Mouse (Mus musculus) stomach, postnatal 0 days (tissue): ENCODE measurements around the gene Ptpra. TPM values are rescaled to one million over a fixed set of nuclear protein-coding genes. Genes with fewer than 3 reads are reported as not detected.

Experiments used
- ATAC-seq: fragments of 200-750 bp; cut with Nextera tagmentation; 2 replicates; pipeline ENCODE4 v1.8.0; 2017; ENCODE audit not compliant: low FRiP score, low TSS enrichment
- DNase-seq: peaks from one replicate; pipeline ENCODE4 v3.0.0-alpha.2; 2016; ENCODE audit warnings: low spot score
- H3K27ac ChIP-seq: fragments of 300-500 bp; sonication (generic); replicated peaks from 2 replicates; pipeline ENCODE4 v1.5.1; 2014; ENCODE audit warnings: mild to moderate bottlenecking, control low read depth
- H3K27me3 ChIP-seq: fragments of 300-500 bp; sonication (generic); 2 replicates; pipeline ENCODE4 v1.6.1; 2014; ENCODE audit warnings: low read length; ENCODE audit not compliant: control insufficient read depth, insufficient read depth
- H3K36me3 ChIP-seq: fragments of 300-500 bp; sonication (generic); 2 replicates; pipeline ENCODE4 v1.6.1; 2014; ENCODE audit warnings: low read length, mixed read lengths; ENCODE audit not compliant: control insufficient read depth, insufficient read depth
- H3K4me1 ChIP-seq: fragments of 300-500 bp; sonication (generic); replicated peaks from 2 replicates; pipeline ENCODE4 v1.6.1; 2014; ENCODE audit warnings: antibody characterized with exemption; ENCODE audit not compliant: control insufficient read depth, insufficient read depth
- H3K4me2 ChIP-seq: fragments of 300-500 bp; sonication (generic); replicated peaks from 2 replicates; pipeline ENCODE4 v1.6.1; 2014; ENCODE audit warnings: low read depth, mild to moderate bottlenecking, control low read depth, moderate library complexity
- H3K4me3 ChIP-seq: fragments of 300-500 bp; sonication (generic); 2 replicates; pipeline ENCODE4 v1.5.1; 2014; ENCODE audit warnings: low read depth, low read length, control low read depth
- H3K9ac ChIP-seq: fragments of 300-500 bp; sonication (generic); 2 replicates; pipeline ENCODE4 v1.6.1; 2014; ENCODE audit warnings: mild to moderate bottlenecking, low read length, control low read depth, mixed read lengths
- H3K9me3 ChIP-seq: fragments of 300-500 bp; sonication (generic); 2 replicates; pipeline ENCODE4 v1.6.1; 2016; ENCODE audit warnings: low read length; ENCODE audit not compliant: control insufficient read depth
- CTCF ChIP-seq: IDR thresholded peaks from 2 replicates; pipeline ENCODE4 v1.5.1; 2016; ENCODE audit warnings: antibody characterized with exemption, low read depth, mild to moderate bottlenecking, moderate library complexity
- EP300 ChIP-seq: optimal IDR thresholded peaks from 2 replicates; pipeline ENCODE3; 2016; ENCODE audit warnings: antibody characterized with exemption
- WGBS: fragments of 180-500 bp; shearing (Covaris S2); extraction: QIAGEN DNeasy Blood & Tissue Kit; methylation state at CpG from one replicate; pipeline ENCODE4 v1.1.7; 2014; 5-methylcytosine and 5-hydroxymethylcytosine counted together
- polyA plus RNA-seq: library from polyadenylated mRNA; unstranded; fragments of >200 nt; fragmentation: Nextera tagmentation; extraction: Ambion mirVana; gene quantifications from 2 replicates; pipeline ENCODE4 v1.2.1, GENCODE M21; 2015

Ptpra gene
- polyA plus RNA-seq, 1 experiment from 2014 or later = 45.1 TPM

DNA sequence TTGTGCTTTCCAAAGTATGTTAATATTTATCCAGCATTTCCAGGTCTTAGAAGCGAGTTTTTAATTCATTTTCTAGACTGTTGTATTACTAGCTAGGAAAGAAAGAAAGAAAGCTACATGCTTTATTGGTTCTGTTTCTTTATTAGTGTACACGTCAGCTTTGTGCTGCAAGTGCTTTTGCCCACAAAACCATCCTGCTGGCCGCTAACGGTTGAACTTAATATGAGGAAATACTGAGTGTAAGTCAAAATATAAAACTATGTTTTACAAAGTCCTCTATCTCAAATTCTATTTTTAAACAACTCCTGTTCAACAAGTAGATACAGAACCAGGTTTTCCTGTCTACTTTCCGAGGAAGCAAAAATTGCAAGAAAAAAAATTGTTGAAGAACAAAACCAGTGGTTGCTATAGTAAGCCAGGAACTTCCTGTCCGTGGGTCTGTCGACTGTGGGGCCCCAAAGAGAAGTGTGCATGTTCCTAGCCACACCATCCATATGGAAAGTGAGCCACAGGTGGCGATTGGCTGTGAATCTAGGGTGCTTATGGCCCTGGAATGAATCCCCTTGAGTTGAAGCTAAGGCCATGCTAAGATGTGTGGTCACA, 22.9 kb downstream of the Ptpra start:
- Histone ChIP-seq H3K36me3 (no peaks in the 10 kb centered on the region), H3K27me3 (no peaks in the 10 kb centered on the region), H3K4me1 (no peaks in the 10 kb centered on the region), H3K4me3 (no peak overlapping the region), H3K4me2 (no peak overlapping the region), H3K9ac (no peak overlapping the region), H3K27ac (no peak overlapping the region), H3K9me3 (no peaks in the 10 kb centered on the region)
- DNase-seq = no peak
- TF ChIP-seq CTCF = no peak
- TF ChIP-seq EP300 = no peak
- 53% methylated on average over 8 of the region's 8 CpGs for WGBS
- ATAC-seq = no peak

DNA sequence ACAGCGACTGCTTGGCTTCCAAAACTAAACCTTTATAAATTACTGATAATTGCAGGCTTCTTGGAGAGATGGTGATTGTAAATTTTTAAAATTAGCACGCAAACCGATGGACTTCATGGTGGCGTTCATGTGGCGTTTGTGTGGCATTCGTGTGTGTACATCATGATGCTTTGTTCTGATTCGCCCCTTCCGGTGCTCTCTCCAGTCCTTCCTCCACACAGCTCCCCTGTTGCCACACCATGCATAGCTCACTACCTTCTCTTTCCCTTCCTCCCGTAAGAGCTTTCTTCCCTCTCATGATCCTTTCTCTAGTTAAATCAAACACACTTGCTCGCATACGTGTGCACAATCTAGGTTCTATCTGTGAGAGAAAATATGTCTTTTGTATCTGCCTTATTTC, 25.7 kb downstream of the Ptpra start:
- no peak for ATAC-seq
- WGBS = 89% methylated on average over 11 of the region's 11 CpGs
- no peaks in the 10 kb centered on the region for H3K27me3 ChIP-seq
- no peaks in the 10 kb centered on the region for H3K9me3 ChIP-seq
- no peaks in the 10 kb centered on the region for H3K4me1 ChIP-seq
- no peaks in the 10 kb centered on the region for H3K36me3 ChIP-seq
- DNase-seq = no peak
- TF ChIP-seq CTCF (no peak), EP300 (no peak)
- H3K4me2 ChIP-seq = no peak overlapping the region
- H3K27ac ChIP-seq = no peak overlapping the region
- H3K9ac ChIP-seq = no peak overlapping the region
- no peak overlapping the region for H3K4me3 ChIP-seq

DNA sequence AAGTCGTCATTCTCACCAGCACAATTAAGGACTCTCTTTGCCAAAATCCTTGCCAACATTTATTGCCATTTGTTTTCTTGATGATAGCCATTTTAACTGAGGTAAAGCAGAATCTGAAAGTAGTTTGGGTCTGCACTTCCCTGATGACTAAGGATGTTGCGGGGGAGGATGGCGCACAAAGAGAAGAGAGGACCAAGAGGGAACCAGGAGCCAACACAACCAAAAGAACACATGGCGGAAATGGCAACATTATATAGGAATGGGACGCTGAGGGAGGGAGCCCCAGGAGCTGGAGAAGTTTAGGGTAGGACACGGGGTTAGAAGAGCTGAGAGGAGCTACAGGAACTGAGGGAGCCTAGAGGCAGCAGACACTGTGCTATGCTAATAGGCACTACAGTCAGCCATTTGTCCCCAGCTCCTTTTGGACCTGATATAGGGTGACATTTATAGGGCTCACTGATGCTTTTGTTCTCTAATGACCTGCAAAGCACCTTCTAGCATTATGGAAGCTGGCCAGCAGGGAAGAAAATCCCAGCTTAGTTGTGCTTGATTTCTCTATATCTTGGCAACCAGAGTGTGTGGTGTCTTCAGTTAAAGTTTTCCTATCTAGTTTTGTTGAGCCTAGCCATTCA, 26.7 kb downstream of the Ptpra start:
- H3K4me1 ChIP-seq = no peaks in the 10 kb centered on the region
- TF ChIP-seq CTCF (no peak), EP300 (no peak)
- DNase-seq (no peak), ATAC-seq (no peak)
- WGBS = 72% methylated on average over 6 of the region's 6 CpGs
- H3K27me3 ChIP-seq = no peaks in the 10 kb centered on the region
- H3K9ac ChIP-seq = no peak overlapping the region
- no peaks in the 10 kb centered on the region for H3K36me3 ChIP-seq
- no peaks in the 10 kb centered on the region for H3K9me3 ChIP-seq
- no peak overlapping the region for H3K27ac ChIP-seq
- no peak overlapping the region for H3K4me2 ChIP-seq
- H3K4me3 ChIP-seq = no peak overlapping the region

DNA sequence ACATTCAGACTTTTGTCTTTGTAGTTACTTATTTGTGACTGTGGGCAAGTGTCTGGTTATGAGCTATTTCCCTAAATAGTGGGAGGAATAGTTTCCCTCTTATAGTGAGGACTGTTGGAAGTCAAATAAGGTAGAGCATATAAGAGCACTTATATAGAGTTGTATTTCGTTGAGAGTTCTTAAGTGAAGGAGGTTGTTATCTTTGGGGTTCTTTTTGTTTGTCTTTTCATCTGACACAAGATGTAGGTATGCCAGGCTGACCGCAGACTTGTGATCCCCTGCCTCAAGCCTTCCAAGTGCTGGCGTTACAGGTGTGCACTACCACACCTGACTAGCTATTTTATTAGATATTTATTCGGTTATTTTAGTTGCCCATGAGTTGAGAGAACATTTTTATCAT, 32.1 kb downstream of the Ptpra start:
- H3K27ac ChIP-seq = no peak overlapping the region
- no peak overlapping the region for H3K4me3 ChIP-seq
- no peak overlapping the region for H3K4me2 ChIP-seq
- H3K9me3 ChIP-seq = no peaks in the 10 kb centered on the region
- no peak overlapping the region for H3K9ac ChIP-seq
- DNase-seq = no peak
- 74% methylated on average over 4 of the region's 4 CpGs for WGBS
- H3K27me3 ChIP-seq = no peaks in the 10 kb centered on the region
- ATAC-seq = no peak
- no peaks in the 10 kb centered on the region for H3K36me3 ChIP-seq
- no peaks in the 10 kb centered on the region for H3K4me1 ChIP-seq
- TF ChIP-seq EP300 (no peak), CTCF (no peak)

DNA sequence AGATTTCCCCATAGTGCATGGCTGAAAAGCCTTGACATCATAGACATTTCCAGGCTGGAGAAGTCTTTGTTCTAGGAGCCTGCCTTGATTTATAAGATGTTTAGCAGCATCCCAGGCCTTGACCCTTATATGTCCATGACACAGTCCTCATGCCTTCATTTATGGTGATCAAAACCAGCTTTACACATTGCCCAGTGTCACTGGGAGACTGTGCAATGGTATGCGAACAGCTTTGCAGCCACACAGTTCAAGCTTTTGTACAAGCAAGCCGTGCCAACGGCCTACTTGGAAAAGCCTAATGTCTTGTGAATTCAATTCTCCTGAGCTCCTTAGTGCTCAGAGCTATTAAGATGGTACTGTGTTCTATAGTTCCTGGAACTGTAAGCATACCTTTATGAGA, 32.6 kb downstream of the Ptpra start:
- 81% methylated on average over 3 of the region's 3 CpGs for whole genome bisulfite sequencing
- H3K9ac ChIP-seq = no peak overlapping the region
- H3K9me3 ChIP-seq = no peaks in the 10 kb centered on the region
- no peak for DNase-seq
- no peak overlapping the region for H3K4me2 ChIP-seq
- no peak overlapping the region for H3K4me3 ChIP-seq
- H3K4me1 ChIP-seq = no peaks in the 10 kb centered on the region
- no peak overlapping the region for H3K27ac ChIP-seq
- ATAC-seq = no peak
- no peaks in the 10 kb centered on the region for H3K36me3 ChIP-seq
- no peak for TF ChIP-seq EP300
- no peak for TF ChIP-seq CTCF
- no peaks in the 10 kb centered on the region for H3K27me3 ChIP-seq

DNA sequence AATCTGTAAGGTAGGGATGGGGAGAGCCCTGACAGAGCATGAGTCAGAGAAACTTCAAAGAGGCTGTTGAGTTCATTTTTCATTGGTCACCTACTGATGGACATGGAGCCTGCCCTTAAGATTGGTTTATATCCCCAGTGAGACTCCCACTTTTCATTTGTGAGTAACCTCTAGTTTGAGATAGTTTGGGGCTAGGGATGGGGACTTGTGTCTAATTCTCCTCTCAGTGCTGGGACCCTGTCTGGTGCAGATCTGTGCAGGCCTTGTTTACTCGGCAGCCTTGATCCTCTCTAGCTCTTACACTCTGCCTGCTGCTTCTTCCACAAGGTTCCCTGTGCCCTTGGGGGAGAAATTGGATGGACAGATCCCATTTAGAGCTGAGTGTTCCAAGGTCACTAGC, 34.1 kb downstream of the Ptpra start:
- Histone ChIP-seq H3K4me2 (no peak overlapping the region), H3K4me1 (no peaks in the 10 kb centered on the region), H3K9ac (no peak overlapping the region), H3K4me3 (no peak overlapping the region), H3K27ac (no peak overlapping the region), H3K36me3 (no peaks in the 10 kb centered on the region), H3K27me3 (no peaks in the 10 kb centered on the region), H3K9me3 (no peaks in the 10 kb centered on the region)
- DNase-seq (no peak), ATAC-seq (no peak)
- 78% methylated on average over 1 of the region's 1 CpGs for WGBS
- TF ChIP-seq CTCF (no peak), EP300 (no peak)
